Mouse (Mus musculus) layer of hippocampus, adult 11-12 months (tissue): ENCODE data around the gene Dlgap4.

Source experiments
- DNase-seq: peaks from one replicate; pipeline ENCODE4 v3.0.0; 2022; ENCODE audit warnings: low spot score

The Dlgap4 gene

GRCm38 (mm10) chr2:156741998-156742397 is 128.5 kb downstream of the Dlgap4 start:
- DNase-seq, result no peak

GRCm38 (mm10) chr2:156743248-156743647 is 129.7 kb downstream of the Dlgap4 start:
- no peak for DNase-seq

- DNase-seq, result no peak
Measured at GRCm38 (mm10) chr2:156744414-156744813, 130.9 kb downstream of the Dlgap4 start.

- DNase-seq, result no peak
Measured at GRCm38 (mm10) chr2:156747315-156747714, 133.8 kb downstream of the Dlgap4 start.

DNA sequence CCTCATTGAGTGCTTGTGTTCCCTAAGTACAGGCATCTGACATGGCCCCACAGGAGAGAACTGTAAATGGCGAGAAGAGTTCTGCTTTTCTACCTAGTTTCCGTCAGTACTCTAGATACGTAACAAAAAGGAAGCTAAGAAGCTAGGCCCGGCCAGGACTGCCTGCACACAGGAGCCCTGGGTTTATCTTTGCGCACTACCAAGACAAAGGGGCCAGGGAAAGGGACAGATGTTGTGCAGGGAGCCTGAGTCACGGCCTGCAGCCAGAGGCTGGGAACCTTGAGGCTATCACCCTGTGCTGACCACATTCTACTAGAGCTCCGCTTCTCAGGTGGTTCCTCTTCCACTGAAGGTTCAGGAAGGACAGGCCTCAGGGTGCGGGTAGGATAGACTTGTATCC is 136.2 kb downstream of the Dlgap4 start:
- DNase-seq, result no peak

DNA sequence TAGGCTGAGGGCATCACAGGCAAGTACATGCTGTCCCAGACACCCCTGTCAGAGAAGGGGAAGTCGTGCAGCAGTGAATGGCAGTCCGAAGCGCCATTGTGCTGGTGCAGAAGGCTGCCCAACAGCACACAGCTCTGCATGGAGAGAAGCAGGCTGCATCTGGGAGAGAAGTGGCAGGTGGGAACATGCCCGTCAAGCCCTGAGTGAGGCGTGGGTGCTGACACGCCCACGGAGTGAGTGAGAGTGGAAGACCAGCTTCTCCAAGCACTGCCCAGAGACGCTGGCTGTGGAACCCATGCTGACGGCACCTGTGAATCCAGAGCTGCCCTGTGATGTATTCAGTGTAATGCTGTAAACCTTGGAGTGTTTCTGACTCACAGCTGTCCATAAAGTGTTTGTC is 143.4 kb downstream of the Dlgap4 start:
- DNase-seq, result no peak

GRCm38 (mm10) chr2:156760843-156761505 is 147.5 kb downstream of the Dlgap4 start:
- DNase-seq, result no peak

DNA sequence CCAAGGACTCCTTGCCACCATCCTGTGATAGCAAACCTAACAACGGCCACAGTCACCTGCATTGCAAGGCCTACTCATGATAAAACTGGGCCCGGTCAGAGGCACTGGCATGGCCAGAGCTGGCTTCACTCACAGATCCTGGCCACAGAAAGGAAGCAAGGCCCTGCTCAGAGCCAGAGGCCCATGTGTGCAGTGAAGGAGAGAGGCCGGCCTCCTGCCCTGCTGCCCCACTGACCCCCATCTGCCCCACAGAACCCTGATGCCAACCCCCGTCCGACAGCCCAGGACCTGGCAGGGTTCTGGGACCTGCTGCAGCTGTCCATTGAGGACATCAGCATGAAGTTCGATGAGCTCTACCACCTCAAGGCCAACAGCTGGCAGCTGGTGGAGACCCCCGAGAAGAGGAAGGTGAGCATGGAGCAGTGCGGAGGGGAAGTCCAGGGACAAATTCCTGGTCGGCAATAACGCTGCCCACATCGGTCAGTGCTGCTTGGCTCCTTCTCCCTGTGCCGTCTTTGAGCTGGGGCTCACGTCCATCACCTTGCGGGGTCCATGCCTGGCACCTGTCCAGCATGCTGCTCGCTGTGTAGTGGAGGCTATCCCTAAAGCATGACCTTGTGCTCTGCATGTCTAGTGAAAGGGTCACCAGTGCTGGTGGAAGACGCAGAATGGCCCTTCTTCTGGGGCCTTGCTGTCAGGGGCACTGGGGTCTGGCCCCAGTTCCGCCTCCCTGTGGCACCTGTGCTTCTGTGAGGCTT is 148.2 kb downstream of the Dlgap4 start:
- no peak for DNase-seq

DNA sequence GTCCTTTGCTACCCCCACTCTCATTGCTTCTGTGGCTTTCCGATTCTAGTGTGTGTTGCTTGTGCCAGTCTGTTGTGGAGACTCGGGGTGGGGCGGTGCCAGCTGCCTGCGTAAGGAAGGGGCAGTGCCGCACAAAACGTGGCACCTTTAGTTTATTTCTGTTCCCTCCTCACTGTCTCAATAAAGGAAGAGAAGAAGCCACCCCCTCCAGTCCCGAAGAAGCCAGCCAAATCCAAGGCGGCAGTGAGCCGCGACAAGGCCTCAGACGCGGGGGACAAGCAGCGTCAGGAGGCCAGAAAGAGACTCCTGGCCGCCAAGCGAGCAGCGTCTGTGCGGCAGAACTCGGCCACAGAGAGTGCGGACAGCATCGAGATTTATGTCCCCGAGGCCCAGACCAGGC is 149.0 kb downstream of the Dlgap4 start:
- no peak for DNase-seq

DNA sequence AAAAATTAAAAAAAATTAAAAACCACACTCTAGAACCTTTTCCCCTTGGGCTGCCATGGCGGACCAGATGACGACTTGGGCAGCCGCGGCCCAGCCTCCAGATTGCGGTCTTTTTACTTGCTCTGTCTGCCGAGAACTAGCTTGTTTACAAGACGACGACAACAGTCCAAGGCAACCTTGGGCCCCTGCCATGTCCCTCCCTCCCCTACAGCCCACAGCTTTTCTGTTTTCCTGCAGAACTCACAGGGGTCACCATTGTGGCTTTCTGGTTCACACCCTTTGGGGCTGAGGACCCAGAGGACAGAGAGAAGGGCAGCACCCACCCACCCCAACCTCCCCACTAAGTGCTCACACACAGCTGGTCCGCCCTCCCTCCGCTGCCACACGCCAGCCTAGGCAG is 149.6 kb downstream of the Dlgap4 start:
- no peak for DNase-seq

- no peak for DNase-seq
Measured at GRCm38 (mm10) chr2:156764022-156764421, 150.5 kb downstream of the Dlgap4 start.

DNA sequence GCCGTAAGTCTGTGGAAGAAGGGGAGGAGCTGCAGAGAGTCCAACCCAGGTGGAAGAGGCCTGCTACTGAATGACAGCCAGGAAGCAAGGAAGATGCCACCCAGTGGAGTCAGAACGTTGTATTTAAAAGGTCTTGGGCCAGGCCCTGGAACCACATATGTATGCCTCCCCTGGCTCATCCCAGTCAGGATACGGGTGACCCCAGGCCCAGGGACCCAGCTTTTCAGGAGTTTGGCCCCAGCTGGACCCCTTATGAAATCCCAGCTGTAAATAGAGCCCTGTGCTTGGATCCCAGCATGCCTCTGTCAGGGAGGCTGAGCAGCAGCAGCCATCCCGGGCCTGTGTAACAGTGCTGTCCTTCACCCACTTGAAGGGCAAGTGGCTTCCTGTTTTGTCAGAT is 151.2 kb downstream of the Dlgap4 start:
- no peak for DNase-seq

- no peak for DNase-seq
Measured at GRCm38 (mm10) chr2:156765593-156765992, 152.1 kb downstream of the Dlgap4 start.

- no peak for DNase-seq
Measured at GRCm38 (mm10) chr2:156766227-156767019, 152.9 kb downstream of the Dlgap4 start.

GRCm38 (mm10) chr2:156767108-156767507 is 153.6 kb downstream of the Dlgap4 start:
- DNase-seq, result no peak

DNA sequence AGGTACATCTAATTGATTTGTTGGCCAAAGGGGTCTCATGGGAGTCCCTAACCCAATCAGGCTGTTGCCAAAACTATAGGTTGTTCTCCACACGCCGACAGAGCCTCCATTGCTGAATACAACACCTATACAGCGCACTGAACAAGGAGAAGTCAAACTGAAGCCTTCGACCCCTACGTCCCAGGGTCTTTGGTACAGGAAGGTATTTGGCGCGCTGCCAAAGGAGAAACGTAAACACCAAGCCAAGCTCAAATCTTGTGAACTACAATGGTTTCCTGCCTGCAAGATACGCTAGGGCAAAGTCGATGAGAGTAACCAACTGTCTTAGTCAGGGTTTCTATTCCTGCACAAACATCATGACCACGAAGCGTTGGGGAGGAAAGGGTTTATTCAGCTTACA is 155.8 kb downstream of the Dlgap4 start:
- DNase-seq, result no peak

DNA sequence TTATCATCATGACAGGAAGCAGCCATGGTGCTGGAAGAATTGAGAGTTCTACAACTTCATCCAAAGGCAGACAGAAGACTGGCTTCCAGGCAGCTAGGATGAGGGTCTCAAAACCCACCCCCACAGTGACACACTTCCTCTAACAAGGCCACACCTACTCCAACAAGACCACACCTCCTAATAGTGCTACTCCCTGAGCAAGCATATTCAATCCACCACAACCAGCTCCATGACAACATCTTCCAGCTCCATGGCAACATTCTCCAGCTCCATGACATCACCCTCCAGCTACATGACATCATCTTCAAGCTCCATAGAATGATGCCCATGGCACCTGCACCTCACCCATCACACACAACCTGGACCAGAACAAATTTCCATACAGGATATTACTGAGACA is 160.0 kb downstream of the Dlgap4 start:
- no peak for DNase-seq

- DNase-seq, result no peak
Measured at GRCm38 (mm10) chr2:156774035-156774737, 160.7 kb downstream of the Dlgap4 start.

GRCm38 (mm10) chr2:156774738-156775454 is 161.4 kb downstream of the Dlgap4 start, which contains the start of gene Myl9:
Gene Myl9, plus strand, starts transcription at chr2:156775420.
- DNase-seq, result no peak

- DNase-seq, result no peak
Measured at GRCm38 (mm10) chr2:156775455-156776435, 162.2 kb downstream of the Dlgap4 start.
